ENCODE assay signal across 11 mouse cellular contexts in genomic region chr4:152298836-152299235, GRCm38 (mm10). TPM values are rescaled to one million over a fixed set of nuclear protein-coding genes. Genes with fewer than 3 reads are reported as not detected.
DNase-seq lines count a peak whose midpoint lies in the region; ATAC-seq and TF ChIP-seq lines count a peak whose summit lies in the region.
"Had no signal": no experiment of that assay in that cellular context is flagged by ENCODE, and none has a peak within 500 bp of the region (broad histone marks: within the 10 kb centered on the region; RNA-seq: fewer than 3 reads in every experiment).

No protein-coding gene starts in this region.

- H3K4me1 ChIP-seq in kidney, embryonic 14.5 days (ENCODE audit: control insufficient read depth, insufficient read depth, low read length) = peaks cover 21% of the 10 kb centered on the region
- H3K4me1 ChIP-seq in MEL (ENCODE audit: control insufficient read depth in 1 of 2, insufficient read depth in 2 of 2, low read length in 2 of 2) = peaks cover 4 to 14% of the 10 kb centered on the region in 2 experiments; a peak in 3 of 4 replicates
- peaks cover 27% of the 10 kb centered on the region for H3K4me1 ChIP-seq in embryonic facial prominence, embryonic 15.5 days
- H3K4me1 ChIP-seq in liver, postnatal 0 days (ENCODE audit: insufficient read depth) = peaks cover 22% of the 10 kb centered on the region
- H3K4me1 ChIP-seq in kidney, embryonic 16.5 days (ENCODE audit: insufficient read depth, low read length) = peaks cover 36% of the 10 kb centered on the region

- no peak for TF ChIP-seq CTCF in MEL (IDR thresholded peaks at IDR 0.05 in 2 of 3, conservative IDR thresholded peaks at IDR 0.05 in 1 of 3; ENCODE audit: control insufficient read depth in 1 of 3, insufficient read depth in 1 of 3, low read depth in 2 of 3, low read length in 3 of 3, poor library complexity in 1 of 3, severe bottlenecking in 1 of 3)
- no peak for TF ChIP-seq CTCF in liver, postnatal 0 days (IDR thresholded peaks at IDR 0.05; ENCODE audit: low read depth)

- no peaks in the 10 kb centered on the region for H3K9me3 ChIP-seq in kidney, embryonic 14.5 days (ENCODE audit: control insufficient read depth, low read length)
- no peaks in the 10 kb centered on the region for H3K9me3 ChIP-seq in MEL (replicated peaks; ENCODE audit: insufficient read depth, low read length)
- no peaks in the 10 kb centered on the region for H3K9me3 ChIP-seq in embryonic facial prominence, embryonic 15.5 days (replicated peaks)
- no peaks in the 10 kb centered on the region for H3K9me3 ChIP-seq in liver, postnatal 0 days (ENCODE audit: low read length)
- H3K9me3 ChIP-seq in kidney, embryonic 16.5 days (ENCODE audit: low read length) = no peaks in the 10 kb centered on the region

- no peak overlapping the region for H3K4me3 ChIP-seq in kidney, embryonic 14.5 days (ENCODE audit: low read length)
- H3K4me3 ChIP-seq in MEL (ENCODE audit: control insufficient read depth in 1 of 2, insufficient read depth in 1 of 2, low read depth in 2 of 2, low read length in 2 of 2) = no peak overlapping the region; a peak in 1 of 4 replicates
- H3K4me3 ChIP-seq in embryonic facial prominence, embryonic 15.5 days (replicated peaks) = peak overlapping the region; percentile 97; the same call in 1 of the 2 replicates
- no peak overlapping the region for H3K4me3 ChIP-seq in liver, postnatal 0 days (ENCODE audit: low read depth, low read length)
- no peak overlapping the region for H3K4me3 ChIP-seq in kidney, embryonic 16.5 days (ENCODE audit: low read length)

- no peak for DNase-seq in kidney, postnatal 14 days
- no peak for DNase-seq in MEL (ENCODE audit: low read depth, low spot score)
- no peak for DNase-seq in liver, postnatal 0 days
- DNase-seq in layer of hippocampus, postnatal 14 days (ENCODE audit: low spot score in 2 of 2) = no peak
- DNase-seq: adrenal gland, postnatal 36 days; cerebellum, postnatal 25 days; kidney, adult 11 months had no signal

- ATAC-seq in kidney, embryonic 14.5 days (ENCODE audit: low FRiP score, low TSS enrichment) = no peak
- ATAC-seq in embryonic facial prominence, embryonic 15.5 days (ENCODE audit: insufficient number of reproducible peaks, low FRiP score, low TSS enrichment, low read depth) = no peak
- no peak for ATAC-seq in liver, postnatal 0 days
- no peak for ATAC-seq in kidney, embryonic 16.5 days (ENCODE audit: low FRiP score, low TSS enrichment)

- H3K4me2 ChIP-seq in kidney, embryonic 14.5 days (replicated peaks; ENCODE audit: low read depth, low read length) = peak overlapping the region; percentile 76; the same call in 1 of the 2 replicates
- peak overlapping the region; percentile 93 for H3K4me2 ChIP-seq in embryonic facial prominence, embryonic 15.5 days (replicated peaks)
- H3K4me2 ChIP-seq in liver, postnatal 0 days (ENCODE audit: low read depth, low read length) = peak overlapping the region; percentile 97; the same call in 1 of the 2 replicates
- H3K4me2 ChIP-seq in kidney, embryonic 16.5 days (replicated peaks; ENCODE audit: low read depth, low read length) = no peak overlapping the region

- peaks cover 20% of the 10 kb centered on the region for H3K79me2 ChIP-seq in MEL (ENCODE audit: control insufficient read depth, insufficient read depth, low read length, poor library complexity)

- peaks cover 34% of the 10 kb centered on the region for H3K36me3 ChIP-seq in kidney, embryonic 14.5 days (ENCODE audit: control insufficient read depth, insufficient read depth, low read length)
- peaks cover 0 to 8% of the 10 kb centered on the region in 2 experiments; a peak in 1 of 4 replicates for H3K36me3 ChIP-seq in MEL (ENCODE audit: control insufficient read depth in 1 of 2, insufficient read depth in 2 of 2, low read length in 2 of 2)
- peaks cover 43% of the 10 kb centered on the region for H3K36me3 ChIP-seq in embryonic facial prominence, embryonic 15.5 days
- H3K36me3 ChIP-seq in liver, postnatal 0 days (replicated peaks; ENCODE audit: insufficient read depth, low read length) = peaks cover 26% of the 10 kb centered on the region
- peaks cover 27% of the 10 kb centered on the region for H3K36me3 ChIP-seq in kidney, embryonic 16.5 days (ENCODE audit: insufficient read depth, low read length)

- H3K27me3 ChIP-seq in kidney, embryonic 14.5 days (ENCODE audit: control insufficient read depth, insufficient read depth, low read length) = 0 out of 2 replicates have a peak, but pooled peaks cover 5% of the 10 kb centered on the region
- no peaks in the 10 kb centered on the region for H3K27me3 ChIP-seq in MEL (ENCODE audit: control insufficient read depth in 1 of 2, insufficient read depth in 2 of 2, low read length in 2 of 2)
- peaks cover 19% of the 10 kb centered on the region for H3K27me3 ChIP-seq in embryonic facial prominence, embryonic 15.5 days
- no peaks in the 10 kb centered on the region for H3K27me3 ChIP-seq in liver, postnatal 0 days (ENCODE audit: insufficient read depth, low read length)
- no peaks in the 10 kb centered on the region; the same call in 1 of the 2 replicates for H3K27me3 ChIP-seq in kidney, embryonic 16.5 days (ENCODE audit: insufficient read depth, low read length)

- TF ChIP-seq RAD21 in MEL (IDR thresholded peaks at IDR 0.05; ENCODE audit: low read depth, low read length) = no peak

- peak overlapping the region; percentile 97; the same call in 1 of the 2 replicates for H3K9ac ChIP-seq in kidney, embryonic 14.5 days (ENCODE audit: low read depth, low read length)
- H3K9ac ChIP-seq in MEL (ENCODE audit: control insufficient read depth, low read depth, low read length, poor library complexity, severe bottlenecking) = peak overlapping the region; percentile 4; the same call in 1 of the 2 replicates
- H3K9ac ChIP-seq in embryonic facial prominence, embryonic 15.5 days = no peak overlapping the region
- H3K9ac ChIP-seq in liver, postnatal 0 days (replicated peaks) = no peak overlapping the region
- no peak overlapping the region; the same call in 1 of the 2 replicates for H3K9ac ChIP-seq in kidney, embryonic 16.5 days (replicated peaks; ENCODE audit: low read length)

- no peak overlapping the region for H3K27ac ChIP-seq in kidney, embryonic 14.5 days (ENCODE audit: low read depth, low read length)
- no peak overlapping the region for H3K27ac ChIP-seq in MEL (ENCODE audit: control insufficient read depth, low read depth, low read length)
- no peak overlapping the region for H3K27ac ChIP-seq in embryonic facial prominence, embryonic 15.5 days (replicated peaks)
- H3K27ac ChIP-seq in liver, postnatal 0 days (ENCODE audit: low read depth) = no peak overlapping the region
- H3K27ac ChIP-seq in kidney, embryonic 16.5 days (ENCODE audit: low read length) = no peak overlapping the region

- 88% methylated on average over 14 of the region's 14 CpGs for WGBS in kidney, embryonic 14.5 days
- 71% methylated on average over 14 of the region's 14 CpGs for WGBS in embryonic facial prominence, embryonic 15.5 days
- 86% methylated on average over 14 of the region's 14 CpGs for WGBS in liver, postnatal 0 days (ENCODE audit: insufficient replicate concordance)
- WGBS in kidney, embryonic 16.5 days = 81% methylated on average over 14 of the region's 14 CpGs

- no peak for TF ChIP-seq EP300 in MEL (IDR thresholded peaks at IDR 0.05; ENCODE audit: low read depth in 1 of 2, low read length in 2 of 2)
- no peak for TF ChIP-seq EP300 in liver, postnatal 0 days (IDR thresholded peaks at IDR 0.05; ENCODE audit: low read depth)

- no peak for TF ChIP-seq POLR2A in MEL (IDR thresholded peaks at IDR 0.05; ENCODE audit: control insufficient read depth in 1 of 2, insufficient read depth in 1 of 2, low read depth in 1 of 2, low read length in 2 of 2, poor library complexity in 1 of 2)

RNA-seq across cellular contexts. Expression of gene Icmt, which starts 1.8 kb away (rescaled TPM):
- 14.7 and 28.1 TPM in 2 replicates for polyA plus RNA-seq in kidney, embryonic 14.5 days (2014; fragmentation: Nextera tagmentation; extraction: Ambion mirVana)
- total RNA-seq in MEL (2012; rRNA removed) = 30.3 and 30.4 TPM in 2 replicates
- 10 to 100 TPM in 1 of 2 experiments, not detected in 1; 50.8 TPM for polyA plus RNA-seq in MEL (2012; ENCODE audit: insufficient read depth in 1 of 2, insufficient read length in 2 of 2, low read depth in 1 of 2, low replicate concordance in 2 of 2, missing spikeins in 1 of 2)
- polyA plus RNA-seq in embryonic facial prominence, embryonic 15.5 days (2015; fragmentation: Nextera tagmentation; extraction: Ambion mirVana) = 23.5 and 26.7 TPM in 2 replicates
- polyA plus RNA-seq in liver, postnatal 0 days (2015; fragmentation: Nextera tagmentation; extraction: Ambion mirVana) = 5.9 and 6.9 TPM in 2 replicates
- total RNA-seq in layer of hippocampus, postnatal 14 days (2021) = 10 to 100 TPM; 33.8 to 34.6 TPM
- 32.0 and 32.6 TPM in 2 replicates for polyA plus RNA-seq in kidney, embryonic 16.5 days (2015; fragmentation: Nextera tagmentation; extraction: Ambion mirVana)

RNA-seq across cellular contexts. Expression of gene Hes3, which starts 7.4 kb away (rescaled TPM):
- not detected in 2 replicates for polyA plus RNA-seq in kidney, embryonic 14.5 days (2014; fragmentation: Nextera tagmentation; extraction: Ambion mirVana)
- not detected in 2 replicates for total RNA-seq in MEL (2012; rRNA removed)
- under 1 TPM in 1 of 2 experiments, not detected in 1; 0.04 TPM for polyA plus RNA-seq in MEL (2012; ENCODE audit: insufficient read depth in 1 of 2, insufficient read length in 2 of 2, low read depth in 1 of 2, low replicate concordance in 2 of 2, missing spikeins in 1 of 2)
- polyA plus RNA-seq in embryonic facial prominence, embryonic 15.5 days (2015; fragmentation: Nextera tagmentation; extraction: Ambion mirVana) = not detected in 2 replicates
- polyA plus RNA-seq in liver, postnatal 0 days (2015; fragmentation: Nextera tagmentation; extraction: Ambion mirVana) = not detected in 2 replicates
- not detected for total RNA-seq in layer of hippocampus, postnatal 14 days (2021)
- polyA plus RNA-seq in kidney, embryonic 16.5 days (2015; fragmentation: Nextera tagmentation; extraction: Ambion mirVana) = not detected in 2 replicates
- total RNA-seq: adrenal gland, postnatal 36 days; gastrocnemius, adult 8-10 months had no signal

RNA-seq across cellular contexts. Expression of gene Rnf207, which starts 20.0 kb away (rescaled TPM):
- 1.1 TPM in 2 replicates for polyA plus RNA-seq in kidney, embryonic 14.5 days (2014; fragmentation: Nextera tagmentation; extraction: Ambion mirVana)
- not detected in 2 replicates for total RNA-seq in MEL (2012; rRNA removed)
- under 1 TPM in 1 of 2 experiments, not detected in 1; 0.36 TPM for polyA plus RNA-seq in MEL (2012; ENCODE audit: insufficient read depth in 1 of 2, insufficient read length in 2 of 2, low read depth in 1 of 2, low replicate concordance in 2 of 2, missing spikeins in 1 of 2)
- 0.23 and 0.72 TPM in 2 replicates for polyA plus RNA-seq in embryonic facial prominence, embryonic 15.5 days (2015; fragmentation: Nextera tagmentation; extraction: Ambion mirVana)
- 0.13 TPM in 1 of 2 replicates, not detected in the other for polyA plus RNA-seq in liver, postnatal 0 days (2015; fragmentation: Nextera tagmentation; extraction: Ambion mirVana)
- total RNA-seq in layer of hippocampus, postnatal 14 days (2021) = 1 to 10 TPM; 2.6 to 6.0 TPM
- 1.2 and 1.6 TPM in 2 replicates for polyA plus RNA-seq in kidney, embryonic 16.5 days (2015; fragmentation: Nextera tagmentation; extraction: Ambion mirVana)
- total RNA-seq: gastrocnemius, adult 8-10 months had no signal

RNA-seq across cellular contexts. Expression of gene Gpr153, which starts 24.8 kb away (rescaled TPM):
- 7.5 and 9.1 TPM in 2 replicates for polyA plus RNA-seq in kidney, embryonic 14.5 days (2014; fragmentation: Nextera tagmentation; extraction: Ambion mirVana)
- not detected in 2 replicates for total RNA-seq in MEL (2012; rRNA removed)
- polyA plus RNA-seq in MEL (2012; ENCODE audit: insufficient read depth in 1 of 2, insufficient read length in 2 of 2, low read depth in 1 of 2, low replicate concordance in 2 of 2, missing spikeins in 1 of 2) = under 1 TPM in 1 of 2 experiments, not detected in 1; 0.08 TPM
- 29.0 and 35.7 TPM in 2 replicates for polyA plus RNA-seq in embryonic facial prominence, embryonic 15.5 days (2015; fragmentation: Nextera tagmentation; extraction: Ambion mirVana)
- polyA plus RNA-seq in liver, postnatal 0 days (2015; fragmentation: Nextera tagmentation; extraction: Ambion mirVana) = 0.47 and 0.58 TPM in 2 replicates
- 10 to 100 TPM in 1 of 2 experiments, 1 to 10 TPM in 1; 8.9 to 14.4 TPM for total RNA-seq in layer of hippocampus, postnatal 14 days (2021)
- polyA plus RNA-seq in kidney, embryonic 16.5 days (2015; fragmentation: Nextera tagmentation; extraction: Ambion mirVana) = 5.3 and 6.2 TPM in 2 replicates

RNA-seq across cellular contexts. Expression of gene Rpl22, which starts 26.7 kb away (rescaled TPM):
- 475 and 692 TPM in 2 replicates for polyA plus RNA-seq in kidney, embryonic 14.5 days (2014; fragmentation: Nextera tagmentation; extraction: Ambion mirVana)
- 1,745 and 1,792 TPM in 2 replicates for total RNA-seq in MEL (2012; rRNA removed)
- polyA plus RNA-seq in MEL (2012; ENCODE audit: insufficient read depth in 1 of 2, insufficient read length in 2 of 2, low read depth in 1 of 2, low replicate concordance in 2 of 2, missing spikeins in 1 of 2) = 1,000 to 10,000 TPM in 1 of 2 experiments, not detected in 1; 1,885 TPM
- 342 and 365 TPM in 2 replicates for polyA plus RNA-seq in embryonic facial prominence, embryonic 15.5 days (2015; fragmentation: Nextera tagmentation; extraction: Ambion mirVana)
- 207 and 213 TPM in 2 replicates for polyA plus RNA-seq in liver, postnatal 0 days (2015; fragmentation: Nextera tagmentation; extraction: Ambion mirVana)
- 100 to 1,000 TPM; 227 to 233 TPM for total RNA-seq in layer of hippocampus, postnatal 14 days (2021)
- polyA plus RNA-seq in kidney, embryonic 16.5 days (2015; fragmentation: Nextera tagmentation; extraction: Ambion mirVana) = 295 and 333 TPM in 2 replicates

Comparison
In these comparisons a context has a peak if more than half of its experiments do, and no peak if none do; other contexts are left out.
1. H3K9ac ChIP-seq: peak in kidney, embryonic 14.5 days (single experiment) and MEL (single experiment); none in embryonic facial prominence, embryonic 15.5 days (single experiment), liver, postnatal 0 days (single experiment) and kidney, embryonic 16.5 days (single experiment).